Mouse (Mus musculus) intestine, postnatal 0 days (tissue): ENCODE results near the gene Mkln1. TPM values are rescaled to one million over a fixed set of nuclear protein-coding genes. Genes with fewer than 3 reads are reported as not detected.
A peak's percentile ranks its signal among the peaks of the same experiment; 100 is the strongest.

Experiments
- ATAC-seq: fragments of 200-750 bp; cut with Nextera tagmentation; 2 replicates; pipeline ENCODE4 v1.8.0; 2017; ENCODE audit warnings: mild to moderate bottlenecking, moderate TSS enrichment, moderate library complexity
- H3K27ac ChIP-seq: fragments of 300-500 bp; sonication (generic); 2 replicates; pipeline ENCODE4 v1.5.1; 2014; ENCODE audit warnings: mild to moderate bottlenecking, low read depth, low read length, moderate library complexity
- H3K27me3 ChIP-seq: fragments of 300-500 bp; sonication (generic); replicated peaks from 2 replicates; pipeline ENCODE4 v1.6.1; 2014; ENCODE audit warnings: low read length, mixed read lengths; ENCODE audit not compliant: control insufficient read depth, insufficient read depth
- H3K36me3 ChIP-seq: fragments of 300-500 bp; sonication (generic); 2 replicates; pipeline ENCODE4 v1.6.1; 2014; ENCODE audit warnings: mild to moderate bottlenecking, moderate library complexity; ENCODE audit not compliant: control insufficient read depth, insufficient read depth
- H3K4me1 ChIP-seq: fragments of 300-500 bp; sonication (generic); replicated peaks from 2 replicates; pipeline ENCODE4 v1.6.1; 2014; ENCODE audit warnings: antibody characterized with exemption, low read length, mixed read lengths; ENCODE audit not compliant: control insufficient read depth, insufficient read depth
- H3K4me2 ChIP-seq: fragments of 300-500 bp; sonication (generic); replicated peaks from 2 replicates; pipeline ENCODE4 v1.6.1; 2014; ENCODE audit warnings: low read depth, mild to moderate bottlenecking, moderate library complexity
- H3K4me3 ChIP-seq: fragments of 300-500 bp; sonication (generic); 2 replicates; pipeline ENCODE4 v1.5.1; 2014; ENCODE audit warnings: low read depth, low read length
- H3K9ac ChIP-seq: fragments of 300-500 bp; sonication (generic); 2 replicates; pipeline ENCODE4 v1.6.1; 2014; ENCODE audit warnings: mild to moderate bottlenecking, low read depth, low read length
- H3K9me3 ChIP-seq: fragments of 300-500 bp; sonication (generic); 2 replicates; pipeline ENCODE4 v1.6.1; 2016; ENCODE audit warnings: mixed run types; ENCODE audit not compliant: control insufficient read depth
- CTCF ChIP-seq: sonication (generic); IDR thresholded peaks from 2 replicates; pipeline ENCODE4 v1.5.1; 2016; ENCODE audit warnings: low read depth, mild to moderate bottlenecking, control low read depth, antibody characterized with exemption, moderate library complexity
- WGBS: fragments of 180-500 bp; shearing (Covaris S2); extraction: QIAGEN DNeasy Blood & Tissue Kit; methylation state at CpG from one replicate; pipeline ENCODE4 v1.1.7; 2014; 5-methylcytosine and 5-hydroxymethylcytosine counted together
- polyA plus RNA-seq: library from polyadenylated mRNA; unstranded; fragments of >200 nt; fragmentation: Nextera tagmentation; extraction: Ambion mirVana; gene quantifications from 2 replicates; pipeline ENCODE4 v1.2.1, GENCODE M21; 2015

The Mkln1 gene
- polyA plus RNA-seq, 1 experiment from 2014 or later, result 109 TPM

DNA sequence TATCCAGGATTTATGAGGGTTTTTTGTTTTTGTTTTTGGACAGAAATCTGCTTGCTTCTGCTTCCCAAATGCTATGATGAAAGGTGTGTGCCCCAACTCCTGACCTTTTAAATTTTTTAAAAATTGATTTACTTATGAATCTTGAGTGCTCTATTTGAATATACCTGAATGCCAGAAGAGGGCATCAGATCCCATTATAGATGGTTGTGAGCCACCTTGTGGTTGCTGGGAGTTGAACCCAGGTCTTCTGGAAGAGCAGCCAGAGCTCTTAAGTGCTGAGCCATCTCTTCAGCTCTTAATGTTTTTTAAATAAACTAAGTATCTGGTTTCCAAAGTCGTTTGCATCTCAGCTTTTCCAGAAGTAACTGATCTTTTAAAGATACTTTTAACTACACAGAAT is 30.0 kb upstream of the Mkln1 start:
- Histone ChIP-seq H3K4me3 (no peak overlapping the region), H3K36me3 (no peaks in the 10 kb centered on the region), H3K27me3 (no peaks in the 10 kb centered on the region), H3K9me3 (no peaks in the 10 kb centered on the region), H3K9ac (no peak overlapping the region), H3K27ac (no peak overlapping the region), H3K4me2 (no peak overlapping the region), H3K4me1 (no peaks in the 10 kb centered on the region)
- no peak for ATAC-seq
- 43% methylated on average over 1 of the region's 1 CpGs for WGBS
- no peak for TF ChIP-seq CTCF

DNA sequence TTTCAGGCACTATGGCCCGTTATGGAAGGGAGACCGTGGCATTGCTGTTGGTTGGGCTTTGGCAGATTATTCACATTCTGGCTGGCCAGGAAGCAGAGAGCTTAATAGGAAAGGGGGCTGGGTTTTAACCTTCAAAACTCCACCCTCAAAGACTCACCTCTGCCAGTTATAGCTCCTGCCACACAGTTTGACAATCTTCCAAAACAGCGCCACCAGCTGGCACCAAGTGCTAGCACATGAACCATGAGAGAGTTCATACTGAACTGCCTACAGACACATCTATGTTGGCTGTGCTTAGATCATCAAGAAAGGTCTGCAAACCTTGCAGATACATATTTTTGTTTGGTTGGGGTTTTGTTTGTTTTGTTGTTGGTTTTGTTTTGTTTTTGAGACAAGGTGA is 28.7 kb upstream of the Mkln1 start:
- no peaks in the 10 kb centered on the region for H3K36me3 ChIP-seq
- TF ChIP-seq CTCF, result peak; percentile 47
- 75% methylated on average over 3 of the region's 3 CpGs for WGBS
- no peak overlapping the region for H3K4me2 ChIP-seq
- 0 out of 2 replicates have a peak overlapping the region, but pooled peaks have one; percentile 15 for H3K27ac ChIP-seq
- no peaks in the 10 kb centered on the region for H3K4me1 ChIP-seq
- H3K9ac ChIP-seq, result no peak overlapping the region
- no peak overlapping the region for H3K4me3 ChIP-seq
- no peaks in the 10 kb centered on the region for H3K9me3 ChIP-seq
- H3K27me3 ChIP-seq, result no peaks in the 10 kb centered on the region
- no peak for ATAC-seq

DNA sequence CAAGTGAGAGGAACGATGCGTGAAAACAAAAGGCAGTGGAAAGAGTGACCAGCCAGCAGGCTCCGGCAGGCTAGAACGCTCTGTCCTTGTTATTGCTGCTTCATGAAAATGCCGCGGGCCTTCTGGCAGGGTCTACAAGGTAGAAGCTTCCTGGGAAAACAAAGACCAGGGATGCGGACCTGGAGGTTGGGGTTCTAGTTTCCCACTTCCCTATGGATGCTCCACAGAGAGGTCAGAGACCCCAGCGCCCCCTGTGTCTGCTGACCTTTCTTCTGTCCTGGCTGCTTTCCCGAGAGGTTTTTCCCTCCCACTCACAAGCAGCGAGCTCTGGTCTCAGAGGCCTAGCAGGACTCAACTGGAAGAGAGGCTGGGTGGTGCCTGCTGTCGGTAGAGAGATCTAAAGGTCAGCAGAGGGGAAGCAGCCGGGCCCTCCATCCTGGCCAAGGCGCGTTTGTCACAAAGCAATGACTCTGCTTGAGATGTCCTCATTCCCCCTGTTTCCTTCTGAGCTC is 27.9 kb upstream of the Mkln1 start:
- no peaks in the 10 kb centered on the region for H3K4me1 ChIP-seq
- H3K27me3 ChIP-seq, result no peaks in the 10 kb centered on the region
- no peaks in the 10 kb centered on the region for H3K9me3 ChIP-seq
- no peaks in the 10 kb centered on the region for H3K36me3 ChIP-seq
- H3K4me2 ChIP-seq, result no peak overlapping the region
- 0 out of 2 replicates have a peak overlapping the region, but pooled peaks have one; percentile 15 for H3K27ac ChIP-seq
- no peak overlapping the region for H3K4me3 ChIP-seq
- no peak for ATAC-seq
- TF ChIP-seq CTCF, result no peak
- H3K9ac ChIP-seq, result no peak overlapping the region
- WGBS, result 69% methylated on average over 14 of the region's 14 CpGs

DNA sequence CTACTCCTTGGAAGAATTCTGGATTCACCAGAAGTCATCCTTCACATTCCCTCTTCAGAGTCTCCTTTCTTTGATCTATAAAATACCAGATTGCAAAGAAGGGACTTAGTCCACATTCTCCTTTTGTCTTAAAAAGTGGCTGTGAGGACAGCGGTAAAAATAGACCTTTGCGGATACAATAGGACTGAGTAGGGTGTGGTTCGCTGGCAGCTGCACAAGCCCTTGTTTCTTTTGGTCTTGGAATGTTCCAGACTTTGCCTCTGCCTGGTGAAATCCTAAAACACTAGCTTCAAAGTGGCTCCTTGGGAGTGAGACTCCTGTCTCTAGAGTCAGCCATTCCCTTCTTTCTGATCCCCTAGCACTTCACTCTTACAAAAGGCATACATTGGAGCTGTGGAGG is 27.4 kb upstream of the Mkln1 start:
- Histone ChIP-seq H3K4me3 (no peak overlapping the region), H3K4me2 (no peak overlapping the region), H3K27ac (no peak overlapping the region), H3K27me3 (no peaks in the 10 kb centered on the region), H3K9ac (no peak overlapping the region), H3K9me3 (no peaks in the 10 kb centered on the region), H3K36me3 (no peaks in the 10 kb centered on the region), H3K4me1 (no peaks in the 10 kb centered on the region)
- no peak for ATAC-seq
- TF ChIP-seq CTCF, result no peak
- WGBS, result 82% methylated on average over 3 of the region's 3 CpGs

DNA sequence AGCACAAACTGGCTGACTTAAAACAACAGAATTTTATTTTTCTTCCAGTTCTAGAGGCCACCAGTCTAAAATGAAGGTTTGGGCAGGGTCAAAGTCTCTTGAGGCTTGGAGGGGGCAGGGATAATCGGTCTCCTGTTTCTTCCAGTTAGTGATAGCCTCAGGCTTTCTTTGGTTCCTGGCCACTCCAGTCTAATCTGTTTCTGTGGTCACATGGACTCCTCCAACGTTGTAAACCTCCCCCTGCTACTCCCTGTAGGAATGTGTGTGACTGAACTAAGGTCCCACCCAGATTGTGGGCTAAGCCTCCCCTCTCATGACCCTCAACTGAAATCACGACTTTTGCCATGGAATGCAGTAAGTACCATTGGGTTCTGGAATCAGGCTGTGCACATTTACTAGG is 25.9 kb upstream of the Mkln1 start:
- Histone ChIP-seq H3K27me3 (no peaks in the 10 kb centered on the region), H3K9me3 (no peaks in the 10 kb centered on the region), H3K4me2 (no peak overlapping the region), H3K9ac (no peak overlapping the region), H3K27ac (no peak overlapping the region), H3K36me3 (no peaks in the 10 kb centered on the region), H3K4me3 (no peak overlapping the region), H3K4me1 (no peaks in the 10 kb centered on the region)
- ATAC-seq, result no peak
- 24% methylated on average over 3 of the region's 3 CpGs for WGBS
- TF ChIP-seq CTCF, result no peak

DNA sequence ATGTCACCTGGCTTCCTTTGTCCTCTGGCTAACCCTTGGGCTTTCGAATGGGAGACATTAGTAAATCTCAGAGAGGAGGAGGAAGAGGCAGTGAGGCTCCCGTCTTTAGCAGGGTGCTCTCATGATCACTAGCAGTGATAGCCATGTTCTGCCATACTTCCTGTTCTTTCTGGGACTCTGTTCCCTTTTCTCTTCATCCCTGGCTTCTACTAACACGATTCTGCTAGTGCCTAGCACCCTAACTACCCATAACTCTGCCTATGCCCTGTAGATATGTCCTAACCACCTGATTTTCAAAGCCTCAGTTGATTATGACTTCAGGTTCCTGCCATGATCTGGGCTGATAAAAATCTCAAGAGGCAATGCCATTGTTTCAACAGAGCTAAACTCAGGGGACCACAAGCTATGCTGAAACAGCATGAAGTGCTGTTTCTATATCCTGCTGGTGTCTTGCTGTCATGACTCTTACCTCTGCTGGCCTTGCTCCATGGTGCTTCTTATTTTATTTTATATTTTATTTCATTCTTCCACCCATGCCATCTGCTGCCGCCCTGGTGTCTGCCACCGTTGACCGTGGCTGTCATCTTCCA is 25.4 kb upstream of the Mkln1 start:
- ATAC-seq, result no peak
- Histone ChIP-seq H3K27me3 (no peaks in the 10 kb centered on the region), H3K27ac (no peak overlapping the region), H3K4me3 (no peak overlapping the region), H3K4me2 (no peak overlapping the region), H3K9me3 (no peaks in the 10 kb centered on the region), H3K36me3 (no peaks in the 10 kb centered on the region), H3K4me1 (no peaks in the 10 kb centered on the region), H3K9ac (no peak overlapping the region)
- WGBS, result 81% methylated on average over 6 of the region's 6 CpGs
- no peak for TF ChIP-seq CTCF
